Mouse (Mus musculus): Measurements from ENCODE around the gene Hpca.

- TF ChIP-seq CTCF (IDR thresholded peaks at IDR 0.05; ENCODE audit: low read depth) (no peak), EP300 (optimal IDR thresholded peaks at IDR 0.05) (no peak)
Measured at GRCm38 (mm10) chr4:129087850-129088249, 34.0 kb downstream of the Hpca start.

All from stomach, postnatal 0 days (tissue).